Mouse (Mus musculus): ENCODE data around the gene Cpa5.

GRCm38 (mm10) chr6:30643694-30644460 lies 33.1 kb downstream of the Cpa5 start:
- no peak for TF ChIP-seq CTCF (IDR thresholded peaks at IDR 0.05; ENCODE audit: low read depth, low read length)
- no peak for TF ChIP-seq GATA1 (IDR thresholded peaks at IDR 0.05; ENCODE audit: borderline replicate concordance, low read length)
- no peak for TF ChIP-seq POLR2AphosphoS5 (IDR thresholded peaks at IDR 0.05; ENCODE audit: insufficient replicate concordance, low read depth, low read length)
